Mouse (Mus musculus): ENCODE data around the gene Commd1.

Gene Commd1

DNA sequence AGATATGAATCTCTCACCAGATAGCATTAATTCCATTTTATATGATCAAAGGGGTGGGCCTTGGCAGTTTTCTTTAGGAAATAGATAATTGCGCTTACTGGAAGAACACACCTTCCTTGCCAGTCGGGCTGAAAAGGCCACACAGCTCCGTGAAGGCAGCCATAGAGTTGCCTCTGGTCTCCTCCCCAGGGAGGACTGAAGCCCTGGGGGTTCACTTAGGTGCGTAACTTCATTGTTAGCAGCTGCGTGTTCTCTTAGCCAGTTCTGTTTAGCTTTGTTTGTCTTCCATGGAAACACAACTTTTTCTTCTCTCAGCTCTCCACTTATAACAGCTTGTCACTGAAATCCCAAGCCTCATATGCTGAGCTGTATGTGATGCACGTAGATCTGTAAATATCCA, 89.7 kb downstream of the Commd1 start:
- in situ Hi-C loops (cut with MboI, MseI): loop anchor here (25.0 kb wide), 1 partner anchor 1330 kb away; the partner anchor contains the start of genes Mdh1 and Wdpcp

DNA sequence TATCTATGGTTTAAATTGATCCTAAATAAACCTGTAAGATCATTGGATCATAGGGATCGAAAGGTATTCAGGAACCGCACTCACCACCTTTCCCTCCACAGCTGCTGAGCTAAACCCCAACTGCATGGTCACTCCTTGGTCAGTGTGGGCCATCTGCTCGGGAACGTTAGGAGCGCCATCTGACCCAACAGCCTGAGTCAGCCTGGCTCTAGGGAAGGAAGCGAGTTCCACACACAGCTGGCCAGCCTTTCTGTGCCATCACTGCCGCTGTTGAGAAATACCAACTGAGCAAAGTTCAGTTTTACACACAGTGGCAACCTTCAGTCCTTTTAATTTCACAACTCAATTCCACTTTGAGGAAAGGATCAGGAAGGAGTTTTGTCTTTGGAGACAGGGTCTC, 90.3 kb downstream of the Commd1 start:
- in situ Hi-C loops (cut with MboI, MseI): loop anchor here (25.0 kb wide), 1 partner anchor 1330 kb away; the partner anchor contains the start of genes Mdh1 and Wdpcp

DNA sequence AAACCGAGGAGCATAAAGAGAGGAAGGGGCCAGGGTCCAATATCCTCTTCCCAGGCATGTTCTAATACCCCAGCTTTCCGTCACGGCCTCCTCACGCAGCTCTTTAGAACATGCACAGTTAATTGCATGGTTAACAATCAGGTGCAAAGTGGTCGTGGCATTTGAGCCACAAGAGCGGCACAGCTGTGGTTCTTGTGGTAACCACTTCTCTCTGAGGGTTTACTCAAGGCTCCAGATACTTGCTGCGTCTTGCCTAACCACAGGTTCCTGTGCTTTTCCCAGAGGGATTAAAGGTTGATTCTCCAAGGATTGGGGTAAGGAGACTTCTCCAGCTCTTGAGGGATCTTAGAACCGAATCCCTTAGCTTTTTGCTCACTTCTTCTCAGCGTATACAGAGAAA, 90.9 kb downstream of the Commd1 start:
- in situ Hi-C loops (cut with MboI, MseI): loop anchor here (25.0 kb wide), 1 partner anchor 1329 kb away; the partner anchor contains the start of genes Mdh1 and Wdpcp

DNA sequence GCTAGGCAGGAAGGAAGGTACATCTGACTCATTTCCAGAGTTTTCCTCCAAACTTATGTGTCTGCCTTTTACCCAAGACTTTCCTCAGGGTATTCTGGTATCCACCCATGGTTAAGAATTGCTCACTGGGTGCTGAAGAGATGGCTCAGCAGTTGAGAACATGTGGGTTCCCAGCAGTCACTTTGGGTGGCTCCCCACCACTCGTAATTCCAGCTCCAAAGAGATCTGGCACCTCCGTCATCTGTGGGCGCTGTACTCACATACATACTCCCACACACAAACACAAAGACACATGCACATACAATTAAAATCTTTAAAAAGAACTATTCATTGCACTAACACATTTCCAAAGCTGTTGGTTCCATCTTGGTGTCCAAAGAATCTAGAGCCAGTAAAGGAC, 93.0 kb downstream of the Commd1 start:
- in situ Hi-C loops (cut with MboI, MseI): loop anchor here (25.0 kb wide), 1 partner anchor 1327 kb away; the partner anchor contains the start of genes Mdh1 and Wdpcp

DNA sequence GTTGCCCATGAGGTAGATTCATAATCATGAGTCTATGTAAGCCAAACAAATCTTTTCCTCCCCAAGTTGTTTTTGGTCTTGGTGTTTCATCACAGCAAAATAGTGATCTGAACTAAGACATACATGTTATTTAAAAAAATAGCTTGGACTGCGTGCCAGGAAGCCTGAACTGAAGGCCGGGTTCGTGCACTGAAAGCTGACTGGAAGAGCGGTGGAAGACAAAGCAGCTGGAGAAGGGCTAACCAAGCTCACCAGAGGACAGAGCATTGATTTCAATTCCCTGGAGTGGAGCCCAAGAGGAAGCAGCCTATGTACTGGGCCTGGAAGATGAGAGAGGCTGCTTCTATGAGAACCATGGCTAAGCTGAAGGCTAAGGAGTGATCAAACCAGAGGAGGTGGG, 95.2 kb downstream of the Commd1 start:
- in situ Hi-C loops (cut with MboI, MseI): loop anchor here (25.0 kb wide), 1 partner anchor 1325 kb away; the partner anchor contains the start of genes Mdh1 and Wdpcp

DNA sequence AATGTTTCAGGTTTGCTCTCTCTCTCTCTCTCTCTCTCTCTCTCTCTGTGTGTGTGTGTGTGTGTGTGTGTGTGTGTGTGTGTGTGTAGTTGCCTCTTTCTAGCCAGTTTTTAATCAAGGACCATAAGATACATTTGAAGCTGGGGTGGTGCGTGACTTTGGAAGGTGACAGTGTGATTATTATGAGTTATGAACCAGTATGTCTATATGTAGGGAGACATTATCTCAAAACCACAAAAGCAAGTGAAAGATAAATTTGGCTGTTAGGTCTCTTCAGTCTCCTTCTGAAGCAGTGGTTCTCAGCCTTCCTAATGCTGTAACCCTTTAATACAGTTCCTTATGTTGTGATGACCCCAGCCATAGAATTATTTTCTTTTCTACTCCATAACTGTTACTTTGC, 96.8 kb downstream of the Commd1 start:
- in situ Hi-C loops (cut with MboI, MseI): loop anchor here (25.0 kb wide), 1 partner anchor 1323 kb away; the partner anchor contains the start of genes Mdh1 and Wdpcp

DNA sequence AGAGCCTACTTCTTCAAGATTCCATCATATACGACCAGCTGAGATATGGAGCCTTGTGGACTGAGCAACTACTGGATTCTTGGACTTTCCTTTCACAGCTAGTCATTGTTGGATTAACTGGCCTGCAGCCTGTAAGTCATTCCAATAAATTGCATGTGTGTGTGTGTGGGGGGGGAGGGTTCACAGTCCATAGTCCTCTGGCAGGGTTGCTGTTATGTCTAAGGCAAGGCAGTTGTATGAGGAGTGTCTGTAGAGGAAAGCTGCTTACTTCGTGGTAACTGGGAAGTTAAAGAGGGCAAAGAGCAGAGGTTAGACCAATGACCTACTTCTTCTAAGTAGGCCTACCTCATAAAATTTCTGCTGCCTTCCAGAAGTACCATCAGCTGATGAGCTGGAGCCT, 98.5 kb downstream of the Commd1 start:
- in situ Hi-C loops (cut with MboI, MseI): loop anchor here (25.0 kb wide), 1 partner anchor 1321 kb away; the partner anchor contains the start of genes Mdh1 and Wdpcp

DNA sequence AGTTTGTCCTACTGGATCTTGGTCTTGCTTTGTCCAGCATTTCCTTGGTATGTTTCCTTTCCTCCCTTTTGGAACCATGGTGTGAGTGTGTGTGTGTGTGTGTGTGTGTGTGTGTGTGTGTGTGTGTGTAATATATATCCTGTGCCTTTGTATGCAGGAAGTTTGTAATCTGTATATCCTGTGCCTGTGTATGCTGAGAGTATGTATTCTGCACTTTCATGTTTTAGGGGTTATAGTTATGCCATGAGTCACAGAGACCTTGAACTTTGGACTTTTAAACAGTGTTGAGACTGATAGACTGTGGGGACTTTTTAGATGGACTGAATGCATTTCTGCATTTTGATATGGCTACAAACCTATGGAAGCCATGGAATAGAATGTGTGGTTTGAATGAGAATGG, 99.3 kb downstream of the Commd1 start:
- in situ Hi-C loops (cut with MboI, MseI): loop anchor here (25.0 kb wide), 1 partner anchor 1321 kb away; the partner anchor contains the start of genes Mdh1 and Wdpcp

DNA sequence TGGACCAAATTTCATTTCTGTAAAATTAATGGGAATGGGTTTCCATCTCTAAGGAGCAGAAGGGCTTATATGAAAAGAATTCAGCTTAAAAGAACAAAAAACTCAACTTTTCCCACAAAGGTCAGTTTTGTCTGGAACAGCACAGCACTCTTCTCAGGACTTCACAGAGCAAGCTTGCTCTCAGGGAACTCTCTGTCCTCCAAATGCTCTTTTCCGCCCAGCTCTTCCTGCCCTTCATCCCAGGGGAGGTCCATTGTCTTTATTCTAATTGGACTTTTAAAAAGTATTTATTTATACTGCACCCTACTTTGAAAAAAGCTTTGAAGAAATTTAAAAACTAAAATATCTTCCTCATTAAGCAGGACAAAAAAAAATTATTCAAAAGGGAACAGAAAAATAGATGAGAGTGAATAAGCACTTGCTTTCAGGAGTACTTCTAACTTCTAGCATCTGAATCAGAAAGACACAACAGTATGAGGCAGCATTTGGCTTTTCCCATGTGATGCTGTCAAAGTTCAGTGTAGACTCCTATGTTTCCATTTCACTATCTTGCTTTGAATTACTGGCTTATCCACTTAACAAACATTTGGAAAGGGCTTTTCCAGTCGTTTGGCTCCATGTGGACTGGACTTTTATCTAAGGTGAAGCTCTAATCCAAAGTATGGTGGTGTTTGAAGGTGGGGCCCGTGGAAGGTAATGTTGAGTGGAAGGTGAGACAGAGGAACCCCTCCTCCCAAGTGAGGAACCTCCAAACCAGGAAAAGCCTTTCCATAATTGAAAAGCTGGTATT, 101.6 kb downstream of the Commd1 start:
- in situ Hi-C loops (cut with MboI, MseI): loop anchor here (25.0 kb wide), 1 partner anchor 1318 kb away; the partner anchor contains the start of genes Mdh1 and Wdpcp

DNA sequence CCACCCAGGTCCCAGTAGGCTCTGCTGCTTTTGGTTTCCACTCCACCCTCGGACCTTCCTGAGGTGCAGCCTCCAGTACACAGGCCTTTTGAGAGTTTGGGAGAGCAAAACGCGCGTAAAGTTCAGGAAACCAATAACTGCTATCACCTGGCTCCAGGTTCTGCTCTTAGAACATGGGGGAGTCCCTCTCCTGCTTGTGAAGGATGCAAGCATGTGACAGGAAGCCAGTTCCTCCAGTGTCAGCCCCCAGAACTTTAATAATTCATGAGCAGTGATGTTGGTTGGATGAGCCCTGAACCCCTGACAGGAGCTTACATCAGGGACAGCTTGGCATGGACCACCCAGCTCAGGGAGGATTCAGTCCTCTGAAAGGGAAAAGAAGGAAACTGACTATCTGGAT, 102.5 kb downstream of the Commd1 start:
- in situ Hi-C loops (cut with MboI, MseI): loop anchor here (25.0 kb wide), 1 partner anchor 1317 kb away; the partner anchor contains the start of genes Mdh1 and Wdpcp

DNA sequence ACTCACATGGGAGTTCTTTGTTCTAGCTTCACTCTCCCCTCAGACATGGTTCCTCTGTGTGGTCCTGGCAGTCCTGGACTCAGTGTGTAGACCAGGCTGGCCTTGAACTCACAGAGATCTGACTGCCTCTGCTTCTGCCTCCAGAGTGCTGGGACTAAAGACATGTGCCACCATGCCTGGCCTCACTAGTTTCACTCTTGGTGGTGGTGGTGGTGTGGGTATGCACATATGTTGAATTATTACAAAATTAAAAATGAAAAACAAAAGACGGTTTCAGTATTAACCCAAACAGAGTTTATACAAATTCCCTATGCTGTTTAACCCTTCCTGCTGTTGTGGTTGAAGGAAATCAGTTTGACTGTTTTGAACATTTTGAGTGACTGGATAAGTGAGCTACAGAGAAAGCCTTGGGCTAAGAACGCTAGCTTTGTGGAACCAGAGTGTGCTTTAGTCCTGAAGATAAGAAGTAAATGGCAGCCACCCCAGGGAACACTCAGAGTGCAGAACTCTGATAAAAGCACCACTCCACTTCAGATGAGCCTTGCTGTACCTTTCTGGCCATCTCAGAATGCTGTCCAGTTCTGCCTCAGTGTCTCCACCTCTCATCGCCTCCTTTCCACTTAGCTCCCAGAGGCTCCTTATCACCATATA, 105.4 kb downstream of the Commd1 start:
- in situ Hi-C loops (cut with MboI, MseI): loop anchor here (25.0 kb wide), 1 partner anchor 1315 kb away; the partner anchor contains the start of genes Mdh1 and Wdpcp

DNA sequence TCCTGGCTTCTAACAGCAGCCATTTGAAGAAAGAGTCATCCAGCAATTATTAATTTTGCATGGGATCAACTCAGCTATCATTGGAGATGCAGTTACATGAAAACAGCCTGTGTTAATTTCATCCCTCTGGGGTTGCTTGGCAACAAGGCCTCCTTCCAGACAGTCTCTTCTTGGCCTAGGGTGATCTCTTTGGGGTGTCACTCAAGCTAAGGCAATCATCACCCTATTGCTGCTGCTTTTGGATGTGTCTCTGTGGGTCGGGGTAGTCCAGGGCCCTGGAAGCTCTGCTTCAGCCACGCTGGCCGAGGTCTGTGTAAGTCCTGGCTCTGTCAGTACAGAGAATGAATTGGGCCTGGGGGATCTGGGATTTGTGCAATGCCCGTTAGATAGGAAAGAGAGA, 106.9 kb downstream of the Commd1 start:
- in situ Hi-C loops (cut with MboI, MseI): loop anchor here (25.0 kb wide), 1 partner anchor 1313 kb away; the partner anchor contains the start of genes Mdh1 and Wdpcp

DNA sequence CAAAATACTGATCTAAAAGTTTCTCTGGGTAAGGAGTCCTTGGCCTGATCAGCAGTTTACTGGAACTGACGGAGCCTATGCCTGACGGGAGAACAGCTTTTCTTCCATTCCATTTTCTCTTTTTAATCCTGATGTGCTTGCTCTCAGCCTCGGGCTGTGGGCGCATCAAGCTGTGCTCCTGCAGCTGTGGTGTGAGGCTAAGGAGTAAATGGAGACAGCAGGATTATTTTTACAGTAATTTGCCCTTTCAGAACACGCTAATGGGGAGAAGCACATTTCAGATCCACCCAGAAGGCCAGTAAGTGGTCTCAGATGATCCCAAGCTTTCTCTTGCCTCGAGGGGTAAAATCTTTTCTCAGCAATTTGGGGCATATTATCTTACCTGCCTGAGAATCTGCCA, 107.4 kb downstream of the Commd1 start:
- in situ Hi-C loops (cut with MboI, MseI): loop anchor here (5.0 to 25.0 kb wide), 2 partner anchors 53 to 1312 kb away; partner anchors contain the start of genes Mdh1 and Wdpcp

DNA sequence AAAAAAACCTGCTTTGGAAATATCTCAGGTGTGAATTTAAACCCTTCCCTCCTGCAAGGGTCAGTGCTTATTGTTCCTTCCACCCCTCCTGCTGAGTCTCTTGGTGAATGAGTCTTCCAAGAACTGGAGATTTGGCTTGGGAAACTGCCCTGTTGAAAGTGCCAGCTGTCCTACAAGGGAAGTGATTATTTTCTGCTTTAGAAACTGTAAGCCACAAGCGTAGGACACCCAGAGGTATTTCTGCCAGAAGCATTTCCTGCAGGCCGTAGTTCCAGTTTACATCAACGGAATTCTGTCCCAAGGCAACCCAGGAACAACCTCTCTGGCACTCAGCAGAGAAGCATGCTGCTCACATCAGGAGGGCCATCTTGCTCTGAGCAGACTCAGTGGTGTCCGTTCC, 108.8 kb downstream of the Commd1 start:
- in situ Hi-C loops (cut with MboI, MseI): loop anchor here (5.0 kb wide), 1 partner anchor 54 kb away; no protein-coding TSS in a partner anchor

DNA sequence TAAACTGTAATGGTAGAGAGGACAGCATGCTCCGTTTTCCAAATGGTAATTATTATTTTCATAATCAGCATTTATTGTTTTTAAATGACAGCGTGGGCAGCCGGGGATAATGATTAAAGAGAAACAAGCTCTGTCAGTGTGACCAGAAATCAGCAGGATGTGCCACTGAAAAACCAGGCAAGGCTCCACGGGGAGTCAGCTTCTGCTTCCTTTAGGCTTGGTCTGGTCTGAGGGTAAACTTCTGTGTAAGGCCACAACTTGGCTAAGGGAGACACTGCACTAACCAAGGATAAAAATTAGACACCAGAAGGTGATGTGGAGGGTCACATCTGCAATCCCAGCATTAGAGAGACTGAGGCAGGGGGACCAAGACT, 109.9 kb downstream of the Commd1 start:
- in situ Hi-C loops (cut with MboI, MseI): loop anchor here (5.0 kb wide), 1 partner anchor 55 kb away; no protein-coding TSS in a partner anchor

DNA sequence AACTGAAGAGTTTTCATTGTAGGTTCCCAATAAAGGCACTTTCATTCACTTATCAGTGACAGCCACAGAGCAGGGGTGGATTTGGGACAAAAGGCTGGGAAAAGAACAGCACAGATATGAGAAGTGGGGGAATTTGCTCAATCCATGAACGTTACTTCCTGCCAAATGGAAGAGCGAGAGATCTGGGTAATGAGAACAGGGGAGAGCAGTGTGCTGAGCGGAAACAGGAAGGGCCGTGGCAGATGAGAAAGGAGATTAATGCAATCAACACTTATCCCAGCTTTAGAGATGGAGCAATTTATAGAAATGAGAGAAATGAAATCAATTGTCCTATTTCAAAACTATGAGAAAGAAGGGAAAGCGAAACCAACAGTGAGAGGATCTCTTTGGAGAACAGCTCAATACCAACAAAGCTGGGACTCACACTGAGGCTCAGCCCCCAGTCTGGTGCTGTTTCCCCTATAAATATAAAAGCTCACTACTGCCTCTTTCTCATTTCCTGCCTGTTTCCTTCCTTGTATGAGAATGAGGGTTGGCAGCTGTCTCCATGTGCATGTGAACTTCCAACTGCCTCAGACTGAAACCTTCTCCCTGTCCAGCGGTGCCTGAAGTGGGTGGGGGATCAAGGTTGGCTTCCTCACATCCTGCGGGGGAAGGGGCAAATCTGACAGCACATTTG, 110.4 kb downstream of the Commd1 start:
- in situ Hi-C loops (cut with MboI, MseI): loop anchor here (5.0 kb wide), 1 partner anchor 56 kb away; no protein-coding TSS in a partner anchor

DNA sequence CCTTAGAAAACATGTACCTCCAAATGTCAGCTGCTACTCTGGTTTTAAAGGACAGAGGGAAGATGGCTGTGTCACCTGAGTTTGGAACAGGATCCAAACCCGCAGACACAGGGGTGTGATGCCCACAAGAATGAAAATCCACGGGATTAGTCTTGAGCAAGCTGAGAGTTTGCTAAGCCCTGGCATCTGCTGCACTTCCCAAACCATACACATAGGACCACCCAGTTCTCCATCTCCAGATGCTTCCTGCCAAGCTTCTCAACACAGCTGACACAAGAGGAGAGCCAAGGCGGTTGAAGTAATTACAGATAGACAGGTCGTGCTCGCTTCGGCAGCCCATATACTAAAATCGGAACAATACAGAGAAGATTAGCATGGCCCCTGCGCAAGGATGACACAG, 113.6 kb downstream of the Commd1 start:
- in situ Hi-C loops (cut with MboI, MseI): no loop called here

DNA sequence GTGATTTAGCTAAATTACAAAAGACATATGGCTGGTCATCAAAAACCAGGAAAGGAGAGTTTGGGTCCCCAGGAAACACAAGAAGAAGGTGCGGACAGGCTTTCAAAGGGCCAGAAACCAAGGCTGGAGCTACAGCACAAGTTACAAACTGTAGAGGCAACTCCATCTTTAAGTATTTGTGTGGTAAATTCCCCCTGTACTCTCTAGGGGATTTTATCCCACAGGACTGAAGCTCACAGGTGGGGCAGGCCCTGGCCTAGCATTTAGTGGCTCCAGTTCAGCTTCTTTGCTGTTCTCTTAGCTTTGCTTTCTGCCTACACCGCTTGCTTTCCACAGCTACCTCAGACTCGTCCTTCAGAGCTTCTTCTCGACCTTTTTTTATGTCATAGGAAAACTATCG, 114.5 kb downstream of the Commd1 start:
- in situ Hi-C loops (cut with MboI, MseI): no loop called here

DNA sequence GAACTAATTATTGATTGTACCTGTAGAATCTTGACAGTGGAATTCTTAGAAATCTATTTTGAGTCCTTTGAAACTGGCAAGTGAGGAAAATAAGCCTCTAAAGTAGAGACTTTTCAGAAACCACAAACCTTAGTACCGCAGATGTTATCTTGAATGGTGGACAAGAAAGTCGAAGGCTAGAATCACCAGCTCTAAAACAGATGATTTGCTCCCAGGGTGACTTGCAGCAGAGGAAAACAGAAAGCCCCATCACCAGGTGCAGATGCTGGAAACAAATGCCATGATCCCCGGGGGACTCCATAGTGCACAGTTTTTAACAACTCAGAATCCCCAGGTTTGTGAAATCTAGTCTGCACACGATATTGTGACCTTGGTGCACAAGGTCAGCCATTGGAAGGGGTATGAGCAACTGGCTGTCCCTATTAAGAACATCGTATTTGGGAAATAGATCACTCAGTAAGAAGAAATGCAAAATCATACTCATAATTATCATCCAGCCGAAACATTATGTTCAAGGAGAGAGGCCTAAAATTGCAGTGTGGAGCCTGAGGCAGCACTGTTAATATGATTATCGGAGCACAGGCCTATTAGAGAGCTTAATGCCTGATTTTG, 116.4 kb downstream of the Commd1 start:
- in situ Hi-C loops (cut with MboI, MseI): no loop called here

DNA sequence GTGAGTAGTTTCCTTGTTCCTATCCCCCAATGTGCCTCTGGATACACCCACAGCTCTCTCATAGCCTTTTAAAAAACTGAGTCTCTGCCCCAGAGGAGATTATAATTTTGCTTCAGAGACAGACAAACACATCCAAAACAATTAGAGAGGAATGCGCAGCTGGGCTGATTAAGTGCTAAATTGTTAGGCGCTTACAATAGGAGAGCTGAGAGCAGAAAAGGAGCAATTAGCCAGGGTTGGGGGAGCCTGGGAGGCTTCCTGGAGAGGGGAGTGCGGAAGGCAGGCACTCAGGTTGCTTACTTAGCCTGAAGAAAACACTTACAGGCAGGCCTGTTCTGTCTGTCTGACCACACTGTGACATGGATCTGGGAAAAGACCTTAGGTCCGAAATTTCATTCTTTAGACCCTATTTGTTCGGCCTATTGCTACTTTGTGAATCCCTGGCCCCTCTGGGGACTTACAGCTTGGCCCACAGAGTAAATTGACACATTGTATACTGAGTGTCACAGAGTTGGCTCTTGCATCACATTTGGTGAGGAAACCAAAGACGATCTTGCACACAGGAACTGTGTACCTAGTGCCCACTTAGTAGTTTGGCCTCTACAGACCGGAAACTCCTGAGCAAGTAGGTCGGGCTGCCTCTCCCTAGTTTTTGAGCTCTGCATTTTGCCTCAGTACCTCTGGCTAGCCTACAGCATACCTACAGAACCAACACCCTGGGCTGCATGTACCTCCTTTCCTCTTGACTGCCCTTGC, 117.7 kb downstream of the Commd1 start:
- in situ Hi-C loops (cut with MboI, MseI): loop anchor here (5.0 kb wide), 1 partner anchor 93 kb away; no protein-coding TSS in a partner anchor

All from T-helper 2 cell (primary cell).